Mouse (Mus musculus): ENCODE results near the gene Uba5. TPM values are rescaled to one million over a fixed set of nuclear protein-coding genes. Genes with fewer than 3 reads are reported as not detected.

Gene Uba5
- 32.2 and 32.9 TPM in 2 replicates for polyA plus RNA-seq (2015; fragmentation: Nextera tagmentation; extraction: Ambion mirVana)

DNA sequence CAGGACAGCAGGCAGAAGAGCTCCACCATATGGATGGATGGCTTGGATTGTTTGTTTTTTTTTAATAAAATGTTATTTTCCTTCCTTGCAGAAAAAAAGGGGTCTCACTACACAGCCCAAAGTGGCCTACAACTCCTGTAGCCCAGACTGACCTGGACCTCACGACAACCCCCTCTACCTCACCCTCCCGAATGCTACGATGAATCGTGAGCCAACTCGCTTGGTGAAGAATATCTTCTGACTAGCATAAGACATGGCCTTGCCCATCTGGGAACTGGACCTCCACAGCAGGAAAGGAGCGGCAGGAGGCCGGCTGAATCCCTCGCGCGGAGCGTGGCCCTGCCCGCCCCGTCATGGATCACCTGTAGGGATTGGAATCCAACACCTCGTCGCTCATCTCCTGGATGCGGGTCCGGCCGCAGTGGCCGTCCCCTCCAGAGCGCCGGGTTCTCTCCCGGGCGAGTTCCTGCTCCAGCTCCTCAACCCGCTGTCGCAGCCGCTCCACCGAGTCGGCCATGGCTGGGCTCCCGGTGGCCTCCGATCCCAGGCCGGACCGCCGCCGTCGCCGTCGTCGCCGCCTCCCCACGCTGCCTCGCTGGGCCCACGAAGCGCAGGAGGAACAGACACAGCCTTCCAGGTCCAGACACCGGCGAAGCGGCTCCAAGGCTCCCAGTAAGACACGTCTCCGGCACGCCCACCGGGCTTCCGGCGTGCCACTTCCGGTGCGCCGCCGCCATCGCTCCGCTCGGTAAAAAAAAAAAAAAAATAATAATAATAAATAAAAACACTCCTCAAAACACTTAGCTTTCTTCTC is at the start of gene Uba5:
TSS of gene Uba5 (minus strand) at position 705 of the 814 bp plus-strand sequence.
- Histone ChIP-seq H3K9me3 (ENCODE audit: control insufficient read depth) (no peaks in the 10 kb centered on the region), H3K4me1 (replicated peaks; ENCODE audit: control insufficient read depth, insufficient read depth, low read length) (peaks cover 6% of the 10 kb centered on the region), H3K9ac (ENCODE audit: low read depth, low read length) (peak within 1 kb of the TSS; percentile 85), H3K27me3 (replicated peaks; ENCODE audit: control insufficient read depth, insufficient read depth, low read length) (no peaks in the 10 kb centered on the region), H3K36me3 (ENCODE audit: control insufficient read depth, insufficient read depth) (peaks cover 13% of the 10 kb centered on the region), H3K4me2 (replicated peaks; ENCODE audit: low read depth) (peak within 1 kb of the TSS; percentile 83), H3K4me3 (ENCODE audit: low read depth, low read length) (peak within 1 kb of the TSS; percentile 100), H3K27ac (ENCODE audit: low read depth, low read length) (peak within 1 kb of the TSS; percentile 82)
- WGBS: under 1% methylated on average over 58 of the region's 59 CpGs
- no peak for TF ChIP-seq CTCF (IDR thresholded peaks at IDR 0.05; ENCODE audit: low read depth)
- peak; percentile 76 for ATAC-seq

DNA sequence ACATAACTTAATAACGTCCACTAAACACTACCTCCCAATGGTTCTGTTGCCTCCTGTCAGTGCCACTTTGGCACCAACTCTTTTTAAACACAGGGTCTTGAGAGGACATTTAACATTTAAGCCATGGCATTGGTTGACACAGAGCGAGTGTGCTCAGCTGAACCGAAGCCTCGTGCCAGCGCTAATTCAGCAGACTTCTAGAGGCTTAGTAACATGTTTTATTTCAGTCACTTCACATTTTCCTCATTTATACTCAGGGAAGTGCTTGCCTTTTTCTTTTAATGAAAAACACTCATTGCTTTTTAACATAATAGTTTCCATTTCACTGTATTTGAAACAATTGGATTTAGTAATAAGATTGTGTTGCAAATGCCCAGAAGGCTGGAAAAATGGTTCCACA is 46.2 kb upstream of the Uba5 start:
- 89% methylated on average over 5 of the region's 5 CpGs for WGBS

DNA sequence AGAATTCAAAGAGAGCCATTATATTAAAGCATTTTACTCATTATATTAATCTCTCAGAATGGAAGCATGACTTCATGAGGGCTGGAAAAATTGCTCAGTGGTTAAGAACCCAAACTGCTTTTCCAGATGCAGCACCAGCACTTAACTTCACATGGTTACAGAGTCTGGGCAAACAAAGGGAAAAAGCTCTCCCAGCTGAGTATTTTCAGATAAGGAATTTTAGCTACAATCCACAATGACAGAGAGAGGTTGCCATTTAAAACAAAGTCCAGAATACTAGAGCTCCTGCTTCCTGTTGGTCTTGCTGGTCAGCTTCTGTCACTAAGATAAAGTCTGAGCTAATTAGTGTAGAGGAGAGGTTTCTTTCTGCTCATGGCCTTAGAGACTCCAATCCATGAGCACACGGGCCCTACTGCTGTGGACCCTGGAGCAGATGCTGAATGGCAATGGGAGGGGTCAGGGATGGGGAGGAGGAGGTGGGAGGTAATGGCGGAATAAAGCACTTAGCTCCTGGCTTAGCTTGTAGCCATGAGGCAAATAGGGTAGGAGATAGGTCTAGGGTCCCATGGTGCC is 45.7 kb upstream of the Uba5 start:
- no peak overlapping the region for H3K9ac ChIP-seq (ENCODE audit: low read depth, low read length)
- H3K27ac ChIP-seq (ENCODE audit: low read depth, low read length): no peak overlapping the region
- ATAC-seq: no peak
- H3K27me3 ChIP-seq (replicated peaks; ENCODE audit: control insufficient read depth, insufficient read depth, low read length): no peaks in the 10 kb centered on the region
- no peak for TF ChIP-seq CTCF (IDR thresholded peaks at IDR 0.05; ENCODE audit: low read depth)
- H3K4me2 ChIP-seq (replicated peaks; ENCODE audit: low read depth): no peak overlapping the region
- no peaks in the 10 kb centered on the region for H3K9me3 ChIP-seq (ENCODE audit: control insufficient read depth)
- no peak overlapping the region for H3K4me3 ChIP-seq (ENCODE audit: low read depth, low read length)
- H3K36me3 ChIP-seq (ENCODE audit: control insufficient read depth, insufficient read depth): 0 out of 2 replicates have a peak, but pooled peaks cover 5% of the 10 kb centered on the region
- 69% methylated on average over 2 of the region's 2 CpGs for WGBS
- no peaks in the 10 kb centered on the region for H3K4me1 ChIP-seq (replicated peaks; ENCODE audit: control insufficient read depth, insufficient read depth, low read length)

More for the DNA sequence above, 46.2 kb upstream of the Uba5 start:
- H3K9ac ChIP-seq (ENCODE audit: low read depth, low read length): no peak overlapping the region
- no peak overlapping the region for H3K4me2 ChIP-seq (replicated peaks; ENCODE audit: low read depth)
- H3K36me3 ChIP-seq (ENCODE audit: control insufficient read depth, insufficient read depth): 0 out of 2 replicates have a peak, but pooled peaks cover 2% of the 10 kb centered on the region
- no peaks in the 10 kb centered on the region for H3K27me3 ChIP-seq (replicated peaks; ENCODE audit: control insufficient read depth, insufficient read depth, low read length)
- no peak overlapping the region for H3K4me3 ChIP-seq (ENCODE audit: low read depth, low read length)
- H3K9me3 ChIP-seq (ENCODE audit: control insufficient read depth): no peaks in the 10 kb centered on the region
- H3K27ac ChIP-seq (ENCODE audit: low read depth, low read length): no peak overlapping the region
- H3K4me1 ChIP-seq (replicated peaks; ENCODE audit: control insufficient read depth, insufficient read depth, low read length): no peaks in the 10 kb centered on the region
- no peak for TF ChIP-seq CTCF (IDR thresholded peaks at IDR 0.05; ENCODE audit: low read depth)
- ATAC-seq: no peak

DNA sequence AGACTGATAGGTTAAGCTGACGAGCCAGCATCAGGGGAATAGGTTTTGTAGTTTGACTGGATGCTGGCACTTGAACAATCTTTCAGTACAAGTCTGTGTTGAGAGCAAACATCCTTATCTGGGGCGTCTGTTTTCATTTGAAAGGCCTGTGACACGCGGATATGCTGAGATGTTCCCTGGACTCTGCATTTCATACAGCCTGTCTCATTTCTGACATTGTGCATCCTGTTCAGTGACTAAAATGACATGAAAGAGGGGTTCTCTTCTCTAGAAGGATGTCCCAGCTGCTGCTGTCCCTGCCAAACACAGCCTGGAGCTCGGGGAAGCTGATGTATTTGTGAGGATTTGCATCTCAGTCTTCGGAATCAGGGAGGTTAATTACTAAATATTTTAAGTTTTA is 44.5 kb upstream of the Uba5 start:
- no peaks in the 10 kb centered on the region for H3K9me3 ChIP-seq (ENCODE audit: control insufficient read depth)
- no peak overlapping the region for H3K9ac ChIP-seq (ENCODE audit: low read depth, low read length)
- TF ChIP-seq CTCF (IDR thresholded peaks at IDR 0.05; ENCODE audit: low read depth): no peak
- ATAC-seq: no peak
- H3K36me3 ChIP-seq (ENCODE audit: control insufficient read depth, insufficient read depth): 0 out of 2 replicates have a peak, but pooled peaks cover 5% of the 10 kb centered on the region
- H3K4me2 ChIP-seq (replicated peaks; ENCODE audit: low read depth): no peak overlapping the region
- H3K27me3 ChIP-seq (replicated peaks; ENCODE audit: control insufficient read depth, insufficient read depth, low read length): no peaks in the 10 kb centered on the region
- H3K27ac ChIP-seq (ENCODE audit: low read depth, low read length): no peak overlapping the region
- H3K4me1 ChIP-seq (replicated peaks; ENCODE audit: control insufficient read depth, insufficient read depth, low read length): no peaks in the 10 kb centered on the region
- 41% methylated on average over 6 of the region's 6 CpGs for WGBS
- H3K4me3 ChIP-seq (ENCODE audit: low read depth, low read length): no peak overlapping the region

DNA sequence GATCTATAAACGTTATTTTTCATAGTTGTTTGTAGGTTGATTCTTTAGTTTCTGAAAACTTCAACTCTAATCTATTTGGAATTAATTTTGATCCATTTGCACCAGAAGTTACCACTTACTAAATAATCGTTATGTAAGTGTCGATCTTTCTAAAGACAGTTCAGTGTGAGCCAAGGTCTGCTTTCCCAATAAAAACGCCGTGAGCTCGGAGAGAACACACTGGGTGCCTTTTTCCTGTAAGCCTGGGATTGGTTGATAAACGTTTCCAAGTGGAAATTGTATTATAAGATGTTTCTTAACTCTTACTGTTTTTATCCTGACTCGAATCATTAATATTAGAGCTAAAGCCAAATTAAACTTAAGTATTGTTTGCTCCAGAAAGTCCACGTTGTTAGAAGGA is 44.0 kb upstream of the Uba5 start:
- no peak for ATAC-seq
- TF ChIP-seq CTCF (IDR thresholded peaks at IDR 0.05; ENCODE audit: low read depth): no peak
- Histone ChIP-seq H3K27ac (ENCODE audit: low read depth, low read length) (no peak overlapping the region), H3K27me3 (replicated peaks; ENCODE audit: control insufficient read depth, insufficient read depth, low read length) (no peaks in the 10 kb centered on the region), H3K9me3 (ENCODE audit: control insufficient read depth) (no peaks in the 10 kb centered on the region), H3K9ac (ENCODE audit: low read depth, low read length) (no peak overlapping the region), H3K4me2 (replicated peaks; ENCODE audit: low read depth) (no peak overlapping the region), H3K36me3 (ENCODE audit: control insufficient read depth, insufficient read depth) (0 out of 2 replicates have a peak, but pooled peaks cover 5% of the 10 kb centered on the region), H3K4me1 (replicated peaks; ENCODE audit: control insufficient read depth, insufficient read depth, low read length) (no peaks in the 10 kb centered on the region), H3K4me3 (ENCODE audit: low read depth, low read length) (no peak overlapping the region)
- 64% methylated on average over 9 of the region's 9 CpGs for WGBS

DNA sequence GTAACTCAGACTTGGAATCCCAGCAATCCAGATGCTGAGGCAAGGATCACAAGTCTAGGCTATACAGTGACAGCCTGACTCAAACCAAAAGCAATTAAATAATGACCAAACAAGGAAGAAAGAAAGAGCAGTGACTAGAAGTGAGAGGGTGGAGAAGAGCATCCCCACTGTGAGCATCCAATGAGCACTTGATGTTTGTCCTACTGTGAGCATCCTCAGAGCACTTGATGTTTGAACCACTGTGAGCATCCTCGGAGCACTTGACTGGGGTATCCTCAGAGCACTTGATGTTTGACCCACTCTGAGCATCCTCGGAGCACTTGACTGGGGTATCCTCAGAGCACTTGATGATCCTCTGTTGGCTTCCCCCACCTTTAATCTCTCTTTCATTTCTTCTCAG is 42.1 kb upstream of the Uba5 start:
- Histone ChIP-seq H3K36me3 (ENCODE audit: control insufficient read depth, insufficient read depth) (0 out of 2 replicates have a peak, but pooled peaks cover 10% of the 10 kb centered on the region), H3K9ac (ENCODE audit: low read depth, low read length) (no peak overlapping the region), H3K4me1 (replicated peaks; ENCODE audit: control insufficient read depth, insufficient read depth, low read length) (no peaks in the 10 kb centered on the region), H3K27me3 (replicated peaks; ENCODE audit: control insufficient read depth, insufficient read depth, low read length) (no peaks in the 10 kb centered on the region), H3K9me3 (ENCODE audit: control insufficient read depth) (no peaks in the 10 kb centered on the region), H3K4me2 (replicated peaks; ENCODE audit: low read depth) (no peak overlapping the region), H3K4me3 (ENCODE audit: low read depth, low read length) (no peak overlapping the region), H3K27ac (ENCODE audit: low read depth, low read length) (no peak overlapping the region)
- no peak for TF ChIP-seq CTCF (IDR thresholded peaks at IDR 0.05; ENCODE audit: low read depth)
- ATAC-seq: no peak
- whole genome bisulfite sequencing: 94% methylated on average over 2 of the region's 2 CpGs
